Mouse (Mus musculus): ENCODE measurements around the gene Gm9639. TPM values are rescaled to one million over a fixed set of nuclear protein-coding genes. Genes with fewer than 3 reads are reported as not detected.
"Not testable (repeated sequence)": the region's sequence is repeated elsewhere in the genome, so short reads cannot be mapped to it uniquely, and the experiment has no call there.

The Gm9639 gene
- polyA plus RNA-seq, 1 experiment from 2014 or later, result not detected

DNA sequence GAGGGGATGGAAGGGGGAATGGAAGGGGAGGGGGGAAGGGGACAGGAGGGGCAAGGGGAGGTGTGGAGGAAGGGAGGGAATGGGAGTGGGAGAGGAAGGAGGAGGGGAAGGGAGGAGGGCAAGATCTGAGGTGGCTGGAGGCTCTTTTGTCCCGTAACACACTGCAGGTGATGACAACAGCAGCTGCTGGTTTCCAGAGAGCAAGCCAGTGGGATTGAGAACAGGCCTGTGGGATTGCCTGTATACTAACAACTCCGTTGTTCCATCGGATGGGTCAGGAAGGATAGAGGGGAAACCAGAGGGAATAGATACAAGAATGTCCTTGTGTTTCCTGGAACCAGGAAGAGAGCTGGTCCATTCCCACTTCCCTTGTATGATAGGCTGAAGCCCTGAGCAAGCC, 2.8 kb upstream of the Gm9639 start:
- ChIA-PET CTCF (no interaction called here), POLR2A (no interaction called here)
- peaks cover 25% of the 10 kb centered on the region for H3K27me3 ChIP-seq
- DNase-seq (ENCODE audit: low read depth, low spot score), result no peak
- TF ChIP-seq CTCF (IDR thresholded peaks at IDR 0.05), result no peak
- ATAC-seq, result no peak
- in situ Hi-C loops (cut with MboI; ENCODE audit: low pct_unique_long_range_greater_than_20kb), result no loop called here

DNA sequence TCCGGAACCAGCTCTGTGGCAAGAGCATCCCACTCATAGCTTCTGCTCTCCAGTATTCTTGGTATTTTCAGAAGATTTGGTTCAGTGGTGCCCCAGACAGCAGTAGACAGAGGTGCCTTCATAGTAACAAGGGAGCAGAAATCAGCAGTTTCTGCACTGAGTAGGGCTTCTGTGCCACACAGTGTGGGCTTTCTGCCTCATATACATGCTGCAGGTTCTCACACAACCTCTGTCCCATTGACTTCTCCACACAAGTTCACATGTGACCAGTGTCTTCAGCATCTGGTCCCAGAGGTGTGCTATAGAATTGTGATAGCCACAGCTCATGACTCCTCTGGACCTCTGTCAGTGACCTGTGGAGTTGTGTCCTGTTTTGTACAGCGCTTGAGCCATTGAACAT, 6.3 kb downstream of the Gm9639 start:
- POLR2A ChIA-PET, result no interaction called here
- in situ Hi-C loops (cut with MboI; ENCODE audit: low pct_unique_long_range_greater_than_20kb), result no loop called here
- DNase-seq (ENCODE audit: low read depth, low spot score), result no peak
- no peak for ATAC-seq
- no peak for TF ChIP-seq CTCF (IDR thresholded peaks at IDR 0.05)
- H3K27me3 ChIP-seq, result no peaks in the 10 kb centered on the region
- CTCF ChIA-PET, result no interaction called here

DNA sequence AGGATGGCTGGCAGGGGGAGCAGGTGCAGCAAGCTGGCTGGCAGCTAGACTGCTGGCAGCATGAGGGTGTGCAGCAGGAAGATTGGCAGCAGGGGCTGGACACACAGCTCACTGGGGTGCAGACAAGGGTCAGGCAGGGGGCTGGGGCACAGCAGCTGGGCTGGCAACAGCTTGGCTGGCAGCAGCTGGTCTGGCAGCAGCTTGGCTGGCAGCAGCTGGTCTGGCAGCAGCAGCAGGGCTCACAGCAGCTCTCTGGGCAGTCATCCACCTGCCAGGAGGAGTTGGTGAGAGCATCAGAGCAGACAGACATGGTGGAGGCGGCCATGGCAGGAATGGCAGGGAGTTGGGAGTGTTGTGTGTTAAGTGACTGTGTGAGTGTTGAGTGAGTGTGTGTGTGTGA, 7.0 kb downstream of the Gm9639 start, which contains the start of gene Gm7137:
Gene Gm7137, minus strand, starts transcription at position 325 of the 400 bp plus-strand sequence.
- H3K27me3 ChIP-seq; in situ Hi-C loops (cut with MboI; ENCODE audit: low pct_unique_long_range_greater_than_20kb); ATAC-seq; POLR2A ChIA-PET; DNase-seq (ENCODE audit: low read depth, low spot score); CTCF ChIA-PET: not testable (repeated sequence)

DNA sequence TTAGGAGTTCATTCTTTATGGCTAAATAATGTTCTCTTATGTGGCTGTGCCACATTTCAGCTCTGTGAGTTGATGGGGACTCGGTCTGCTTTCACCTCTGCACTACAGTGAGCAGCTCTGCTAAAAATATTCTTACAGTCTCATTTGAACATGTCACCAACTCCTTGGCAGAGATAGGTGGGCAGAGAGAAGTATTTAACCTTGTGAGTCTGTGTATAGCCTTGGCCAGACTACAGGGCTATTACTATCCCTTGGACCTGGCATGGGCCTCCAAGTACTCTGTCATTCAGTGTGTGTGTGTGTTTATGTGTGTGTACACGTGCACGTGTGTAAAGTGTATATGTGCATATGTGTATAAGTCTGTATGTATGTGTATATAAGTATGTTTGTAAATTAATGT, 11.5 kb downstream of the Gm9639 start:
- ATAC-seq; DNase-seq (ENCODE audit: low read depth, low spot score); POLR2A ChIA-PET; H3K27me3 ChIP-seq; CTCF ChIA-PET; in situ Hi-C loops (cut with MboI; ENCODE audit: low pct_unique_long_range_greater_than_20kb): not testable (repeated sequence)

DNA sequence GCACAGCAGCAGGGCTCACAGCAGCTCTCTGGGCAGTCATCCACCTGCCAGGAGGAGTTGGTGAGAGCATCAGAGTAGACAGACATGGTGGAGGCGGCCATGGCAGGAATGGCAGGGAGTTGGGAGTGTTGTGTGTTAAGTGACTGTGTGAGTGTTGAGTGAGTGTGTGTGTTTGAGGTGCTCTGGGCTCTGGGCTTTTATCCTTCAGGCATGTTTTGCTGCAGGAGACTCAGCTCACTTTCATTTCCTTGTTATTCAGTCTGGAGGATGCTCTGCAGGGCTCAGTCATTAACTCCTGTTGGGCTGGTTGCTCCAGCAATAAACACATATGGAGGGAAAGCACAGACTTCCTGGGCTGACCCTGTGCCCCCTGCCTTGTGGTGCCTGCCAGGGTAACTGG, 12.4 kb downstream of the Gm9639 start, which contains the start of gene Gm3250:
Gene Gm3250, minus strand, starts transcription at position 101 of the 400 bp plus-strand sequence.
- in situ Hi-C loops (cut with MboI; ENCODE audit: low pct_unique_long_range_greater_than_20kb); H3K27me3 ChIP-seq; ATAC-seq; POLR2A ChIA-PET; CTCF ChIA-PET; DNase-seq (ENCODE audit: low read depth, low spot score): not testable (repeated sequence)

DNA sequence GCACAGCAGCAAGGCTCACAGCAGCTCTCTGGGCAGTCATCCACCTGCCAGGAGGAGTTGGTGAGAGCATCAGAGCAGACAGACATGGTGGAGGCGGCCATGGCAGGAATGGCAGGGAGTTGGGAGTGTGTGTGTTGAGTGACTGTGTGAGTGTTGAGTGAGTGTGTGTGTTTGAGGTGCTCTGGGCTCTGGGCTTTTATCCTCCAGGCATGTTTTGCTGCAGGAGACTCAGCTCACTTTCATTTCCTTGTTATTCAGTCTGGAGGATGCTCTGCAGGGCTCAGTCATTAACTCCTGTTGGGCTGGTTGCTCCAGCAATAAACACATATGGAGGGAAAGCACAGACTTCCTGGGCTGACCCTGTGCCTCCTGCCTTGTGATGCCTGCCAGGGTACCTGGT, 18.0 kb downstream of the Gm9639 start, which contains the start of gene Gm7138:
Gene Gm7138, minus strand, starts transcription at position 101 of the 400 bp plus-strand sequence.
- CTCF ChIA-PET; POLR2A ChIA-PET; ATAC-seq; DNase-seq (ENCODE audit: low read depth, low spot score); in situ Hi-C loops (cut with MboI; ENCODE audit: low pct_unique_long_range_greater_than_20kb); H3K27me3 ChIP-seq: not testable (repeated sequence)

DNA sequence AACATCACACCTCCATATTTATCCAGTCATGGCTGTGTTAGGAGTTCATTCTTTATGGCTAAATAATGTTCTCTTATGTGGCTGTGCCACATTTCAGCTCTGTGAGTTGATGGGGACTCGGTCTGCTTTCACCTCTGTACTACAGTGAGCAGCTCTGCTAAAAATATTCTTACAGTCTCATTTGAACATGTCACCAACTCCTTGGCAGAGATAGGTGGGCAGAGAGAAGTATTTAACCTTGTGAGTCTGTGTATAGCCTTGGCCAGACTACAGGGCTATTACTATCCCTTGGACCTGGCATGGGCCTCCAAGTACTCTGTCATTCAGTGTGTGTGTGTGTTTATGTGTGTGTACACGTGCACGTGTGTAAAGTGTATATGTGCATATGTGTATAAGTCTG, 22.7 kb downstream of the Gm9639 start:
- CTCF ChIA-PET; DNase-seq (ENCODE audit: low read depth, low spot score); H3K27me3 ChIP-seq; POLR2A ChIA-PET; ATAC-seq; in situ Hi-C loops (cut with MboI; ENCODE audit: low pct_unique_long_range_greater_than_20kb): not testable (repeated sequence)

DNA sequence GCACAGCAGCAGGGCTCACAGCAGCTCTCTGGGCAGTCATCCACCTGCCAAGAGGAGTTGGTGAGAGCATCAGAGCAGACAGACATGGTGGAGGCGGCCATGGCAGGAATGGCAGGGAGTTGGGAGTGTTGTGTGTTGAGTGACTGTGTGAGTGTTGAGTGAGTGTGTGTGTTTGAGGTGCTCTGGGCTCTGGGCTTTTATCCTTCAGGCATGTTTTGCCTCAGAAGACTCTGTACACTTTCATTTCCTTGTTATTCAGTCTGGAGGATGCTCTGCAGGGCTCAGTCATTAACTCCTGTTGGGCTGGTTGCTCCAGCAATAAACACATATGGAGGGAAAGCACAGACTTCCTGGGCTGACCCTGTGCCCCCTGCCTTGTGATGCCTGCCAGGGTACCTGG, 23.7 kb downstream of the Gm9639 start, which contains the start of gene Gm3238:
Gene Gm3238, minus strand, starts transcription at position 101 of the 400 bp plus-strand sequence.
- POLR2A ChIA-PET; CTCF ChIA-PET; ATAC-seq; in situ Hi-C loops (cut with MboI; ENCODE audit: low pct_unique_long_range_greater_than_20kb); DNase-seq (ENCODE audit: low read depth, low spot score); H3K27me3 ChIP-seq: not testable (repeated sequence)

DNA sequence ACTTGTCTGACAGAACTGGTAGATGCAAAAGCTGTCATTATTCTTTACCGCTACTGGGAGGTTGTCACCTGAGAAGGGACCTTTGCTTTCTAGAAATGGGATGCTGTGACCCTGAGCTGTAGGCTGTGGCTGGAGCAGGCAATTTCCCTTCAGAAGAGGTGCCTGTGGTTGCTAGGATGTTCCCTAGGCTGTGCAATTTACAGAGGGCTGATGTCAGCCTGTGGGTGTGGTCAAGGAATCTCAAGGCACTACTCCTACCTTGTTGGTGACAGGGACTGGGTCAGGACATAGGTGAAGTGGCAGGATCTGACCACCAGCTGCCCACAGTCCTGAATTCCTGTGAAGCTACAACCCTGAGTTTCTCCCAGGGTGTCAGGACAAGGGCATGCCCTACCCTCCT, 25.1 kb downstream of the Gm9639 start:
- in situ Hi-C loops (cut with MboI; ENCODE audit: low pct_unique_long_range_greater_than_20kb), result no loop called here
- POLR2A ChIA-PET, result no interaction called here

DNA sequence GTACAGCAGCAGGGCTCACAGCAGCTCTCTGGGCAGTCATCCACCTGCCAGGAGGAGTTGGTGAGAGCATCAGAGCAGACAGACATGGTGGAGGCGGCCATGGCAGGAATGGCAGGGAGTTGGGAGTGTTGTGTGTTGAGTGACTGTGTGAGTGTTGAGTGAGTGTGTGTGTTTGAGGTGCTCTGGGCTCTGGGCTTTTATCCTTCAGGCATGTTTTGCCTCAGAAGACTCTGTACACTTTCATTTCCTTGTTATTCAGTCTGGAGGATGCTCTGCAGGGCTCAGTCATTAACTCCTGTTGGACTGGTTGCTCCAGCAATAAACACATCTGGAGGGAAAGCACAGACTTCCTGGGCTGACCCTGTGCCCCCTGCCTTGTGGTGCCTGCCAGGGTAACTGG, 35.3 kb downstream of the Gm9639 start, which contains the start of gene Gm3233:
Gene Gm3233, minus strand, starts transcription at position 101 of the 400 bp plus-strand sequence.
- in situ Hi-C loops (cut with MboI; ENCODE audit: low pct_unique_long_range_greater_than_20kb); ATAC-seq; DNase-seq (ENCODE audit: low read depth, low spot score); H3K27me3 ChIP-seq; CTCF ChIA-PET; POLR2A ChIA-PET: not testable (repeated sequence)

More for the DNA sequence above, 25.1 kb downstream of the Gm9639 start:
- CTCF ChIA-PET, result no interaction called here
- no peak for DNase-seq (ENCODE audit: low read depth, low spot score)
- H3K27me3 ChIP-seq, result peaks cover 4% of the 10 kb centered on the region
- TF ChIP-seq CTCF (IDR thresholded peaks at IDR 0.05), result no peak
- ATAC-seq, result no peak

DNA sequence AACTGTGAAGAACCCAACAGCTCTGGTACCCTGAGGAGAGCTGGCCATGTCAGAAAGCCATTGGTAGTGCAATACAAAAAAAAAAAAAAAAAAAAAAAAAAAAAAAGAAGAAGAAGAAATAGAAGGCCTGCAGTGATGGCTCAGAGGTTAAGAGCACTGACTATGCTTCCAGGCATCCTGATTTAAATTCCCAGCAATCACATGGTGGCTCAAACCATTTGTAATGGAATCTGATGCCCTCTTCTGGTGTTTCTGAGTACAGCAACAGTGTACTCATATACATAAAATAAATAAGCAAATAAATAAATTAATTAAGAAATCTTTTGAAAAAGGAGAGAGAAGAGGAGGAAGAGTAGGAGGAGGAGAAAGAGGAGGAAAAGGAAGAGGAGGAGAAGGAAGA, 41.4 kb downstream of the Gm9639 start:
- ChIA-PET CTCF (no interaction called here), POLR2A (interaction anchor here (0.7 kb wide), 1 partner anchor 163 kb away, joined by 5 read pairs; no protein-coding TSS in a partner anchor)
- H3K27me3 ChIP-seq, result peaks cover 5% of the 10 kb centered on the region
- in situ Hi-C loops (cut with MboI; ENCODE audit: low pct_unique_long_range_greater_than_20kb), result no loop called here
- DNase-seq (ENCODE audit: low read depth, low spot score) (no peak), ATAC-seq (no peak)
- TF ChIP-seq CTCF (IDR thresholded peaks at IDR 0.05), result no peak

DNA sequence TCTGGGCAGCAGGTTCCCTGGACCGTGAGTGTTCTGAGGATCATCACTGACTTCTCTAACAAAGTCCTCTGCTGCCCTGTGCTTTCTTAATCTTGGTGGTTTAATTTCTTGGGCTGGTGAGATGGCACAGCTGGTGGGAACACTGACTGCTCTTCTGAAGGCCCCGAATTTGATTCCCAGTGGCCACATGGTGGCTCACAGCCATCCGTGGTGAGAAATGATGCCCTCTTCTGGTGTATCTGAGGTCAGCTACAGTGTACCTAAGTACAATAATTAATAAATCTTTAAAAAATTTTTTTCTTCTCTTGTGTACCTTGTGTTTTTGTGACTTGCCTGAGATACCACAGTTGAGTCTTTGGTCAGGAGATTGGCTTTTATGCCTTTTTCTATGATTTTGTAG, 42.6 kb downstream of the Gm9639 start:
- ATAC-seq; CTCF ChIA-PET; H3K27me3 ChIP-seq; in situ Hi-C loops (cut with MboI; ENCODE audit: low pct_unique_long_range_greater_than_20kb); POLR2A ChIA-PET; DNase-seq (ENCODE audit: low read depth, low spot score): not testable (repeated sequence)

DNA sequence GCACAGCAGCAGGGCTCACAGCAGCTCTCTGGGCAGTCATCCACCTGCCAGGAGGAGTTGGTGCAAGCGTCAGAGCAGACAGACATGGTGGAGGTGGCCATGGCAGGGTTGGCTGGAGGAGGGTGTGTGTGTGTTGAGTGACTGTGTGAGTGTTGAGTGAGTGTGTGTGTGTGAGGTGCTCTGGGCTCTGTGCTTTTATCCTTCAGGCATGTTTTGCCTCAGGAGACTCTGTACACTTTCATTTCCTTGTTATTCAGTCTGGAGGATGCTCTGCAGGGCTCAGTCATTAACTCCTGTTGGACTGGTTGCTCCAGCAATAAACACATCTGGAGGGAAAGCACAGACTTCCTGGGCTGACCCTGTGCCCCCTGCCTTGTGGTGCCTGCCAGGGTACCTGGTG, 43.6 kb downstream of the Gm9639 start, which contains the start of gene Gm9736:
Gene Gm9736, minus strand, starts transcription at position 101 of the 400 bp plus-strand sequence.
- H3K27me3 ChIP-seq; CTCF ChIA-PET; DNase-seq (ENCODE audit: low read depth, low spot score); POLR2A ChIA-PET; ATAC-seq; in situ Hi-C loops (cut with MboI; ENCODE audit: low pct_unique_long_range_greater_than_20kb): not testable (repeated sequence)

DNA sequence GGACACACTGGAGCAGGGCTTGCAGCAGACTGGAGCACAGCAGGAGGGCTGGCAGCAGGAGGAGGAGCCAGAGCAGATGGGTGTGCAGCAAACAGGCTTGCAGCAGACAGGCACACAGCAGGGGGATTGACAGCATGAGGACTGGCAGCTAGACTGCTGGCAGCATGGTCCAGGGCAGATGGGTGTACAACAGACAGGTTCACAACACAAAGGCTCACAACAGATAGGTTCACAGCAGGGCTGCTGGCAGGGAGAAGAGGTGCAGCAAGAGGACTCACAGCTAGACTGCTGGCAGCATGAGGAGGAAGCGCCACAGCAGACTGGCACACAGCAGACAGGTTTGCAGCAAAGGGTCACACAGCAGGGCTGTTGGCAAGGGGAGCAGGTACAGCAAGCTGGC, 44.2 kb downstream of the Gm9639 start:
- POLR2A ChIA-PET; ATAC-seq; DNase-seq (ENCODE audit: low read depth, low spot score); in situ Hi-C loops (cut with MboI; ENCODE audit: low pct_unique_long_range_greater_than_20kb); H3K27me3 ChIP-seq; CTCF ChIA-PET: not testable (repeated sequence)

Measured in Patski (cell line).